Mouse (Mus musculus) small intestine, adult 2 months (tissue): ENCODE measurements at regions not wholly inside any gene's neighbourhood (a gene's known extent, or its start where the extent isn't known, plus 50 kb on each side); places are given as distances from the start of the nearest gene placed in this dataset.

Experiments used
- CTCF ChIP-seq: fragments of 200-500 bp; IDR thresholded peaks from 2 replicates; pipeline ENCODE4 v1.5.1; 2012; ENCODE audit warnings: low read depth, mild to moderate bottlenecking, control low read depth, inconsistent platforms, low read length, moderate library complexity, mixed read lengths; ENCODE audit not compliant: insufficient replicate concordance, insufficient read length; ENCODE audit errors: extremely low read depth
- POLR2A ChIP-seq: fragments of 200-500 bp; IDR thresholded peaks from 2 replicates; pipeline ENCODE4 v1.6.1; 2012; ENCODE audit warnings: low read depth, mild to moderate bottlenecking, control low read depth, inconsistent platforms, low read length, moderate library complexity

DNA sequence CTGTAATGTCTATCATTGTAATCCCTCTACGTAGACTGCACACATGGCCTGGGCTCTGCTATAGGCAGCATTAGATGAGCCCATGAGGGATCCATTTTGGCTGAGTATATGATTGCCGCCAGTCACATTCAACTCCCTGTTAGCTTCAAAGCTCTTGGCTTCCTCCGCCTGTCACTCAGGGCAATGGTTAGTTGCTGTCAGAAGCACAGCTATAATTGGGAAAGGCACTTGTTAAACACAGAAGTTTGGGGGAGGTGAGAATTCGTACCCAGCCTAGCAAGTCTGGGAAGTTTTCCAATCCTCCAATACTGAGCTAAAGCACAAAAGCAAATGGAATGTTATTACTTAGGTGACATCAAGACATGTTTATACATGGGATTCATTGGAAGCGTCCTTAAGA, 627.7 kb upstream of the Fam92a start:
- TF ChIP-seq POLR2A (no peak), CTCF (no peak)
